Mouse (Mus musculus): ENCODE measurements around the gene Gtf2f2.

DNA sequence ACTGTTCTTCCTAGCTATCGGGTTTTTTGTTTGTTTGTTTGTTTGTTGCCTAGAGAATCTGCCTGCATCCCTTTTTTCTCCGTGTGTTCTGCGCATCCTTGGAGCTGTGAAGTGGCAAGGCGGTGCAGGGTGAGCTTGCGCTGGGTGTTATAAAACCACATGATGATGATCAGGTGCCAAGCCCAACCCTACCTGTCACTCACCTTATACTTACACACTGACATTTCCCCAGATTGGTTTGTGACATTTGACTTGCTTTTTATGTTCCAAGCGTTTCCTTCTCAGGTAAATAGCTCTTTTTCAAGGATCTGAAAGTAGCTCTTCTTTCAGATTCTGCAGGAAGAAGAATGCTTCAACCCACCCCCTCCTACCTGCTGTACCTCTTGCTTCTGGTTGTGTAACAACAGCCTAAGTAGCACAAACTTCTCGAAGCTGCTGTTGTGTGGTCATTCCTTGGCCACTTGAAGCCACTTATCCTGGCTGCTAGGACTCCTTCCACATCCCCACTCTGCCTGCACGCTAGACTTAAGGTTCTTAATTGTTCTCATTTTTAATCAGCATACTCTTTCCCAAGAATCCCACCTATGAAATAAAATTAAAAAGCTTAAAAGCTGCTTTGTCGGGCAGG, 143.8 kb downstream of the Gtf2f2 start:
- TF ChIP-seq EP300 (IDR thresholded peaks at IDR 0.05; ENCODE audit: low read length) (no peak), CTCF (conservative IDR thresholded peaks at IDR 0.05 in 1 of 2, IDR thresholded peaks at IDR 0.05 in 1 of 2; ENCODE audit: low read depth in 2 of 2, low read length in 2 of 2) (no peak)
